Mouse (Mus musculus): ENCODE data around the gene Sstr2.

Gene Sstr2

GRCm38 (mm10) chr11:113619420-113620080 is 408 bp downstream of the Sstr2 start:
- no peak for DNase-seq (ENCODE audit: low read depth, low spot score)

GRCm38 (mm10) chr11:113621001-113621400 is 1.9 kb downstream of the Sstr2 start:
- DNase-seq (ENCODE audit: low read depth, low spot score), result peak; percentile 53

GRCm38 (mm10) chr11:113622028-113622427 is 2.9 kb downstream of the Sstr2 start:
- no peak for DNase-seq (ENCODE audit: low read depth, low spot score)

- DNase-seq (ENCODE audit: low read depth, low spot score), result no peak
Observed at GRCm38 (mm10) chr11:113625437-113625836, 6.3 kb downstream of the Sstr2 start.

GRCm38 (mm10) chr11:113627785-113628184 is 8.6 kb downstream of the Sstr2 start:
- no peak for DNase-seq (ENCODE audit: low read depth, low spot score)

GRCm38 (mm10) chr11:113630642-113631041 is 11.5 kb downstream of the Sstr2 start:
- peak; percentile 57 for DNase-seq (ENCODE audit: low read depth, low spot score)

- DNase-seq (ENCODE audit: low read depth, low spot score), result no peak
Observed at GRCm38 (mm10) chr11:113631302-113631701, 12.2 kb downstream of the Sstr2 start.

GRCm38 (mm10) chr11:113631862-113632261 is 12.7 kb downstream of the Sstr2 start:
- DNase-seq (ENCODE audit: low read depth, low spot score), result no peak

- DNase-seq (ENCODE audit: low read depth, low spot score), result no peak
Observed at GRCm38 (mm10) chr11:113632303-113632702, 13.2 kb downstream of the Sstr2 start.

- DNase-seq (ENCODE audit: low read depth, low spot score), result no peak
Observed at GRCm38 (mm10) chr11:113633398-113633797, 14.3 kb downstream of the Sstr2 start.

- no peak for DNase-seq (ENCODE audit: low read depth, low spot score)
Observed at GRCm38 (mm10) chr11:113634699-113635121, 15.6 kb downstream of the Sstr2 start.

- no peak for DNase-seq (ENCODE audit: low read depth, low spot score)
Observed at GRCm38 (mm10) chr11:113638680-113639079, 19.5 kb downstream of the Sstr2 start.

GRCm38 (mm10) chr11:113645181-113645580 is 26.0 kb downstream of the Sstr2 start:
- no peak for DNase-seq (ENCODE audit: low read depth, low spot score)

GRCm38 (mm10) chr11:113648152-113648551 is 29.0 kb downstream of the Sstr2 start:
- peak; percentile 88 for DNase-seq (ENCODE audit: low read depth, low spot score)

- no peak for DNase-seq (ENCODE audit: low read depth, low spot score)
Observed at GRCm38 (mm10) chr11:113648690-113649352, 29.7 kb downstream of the Sstr2 start, which contains the start of gene Cog1. Cog1 (plus strand) TSS chr11:113649169.

- DNase-seq (ENCODE audit: low read depth, low spot score), result peak; percentile 61
Observed at GRCm38 (mm10) chr11:113649353-113650210, 30.4 kb downstream of the Sstr2 start, which contains the start of gene Slc39a11. Slc39a11 (minus strand) TSS chr11:113650079.

GRCm38 (mm10) chr11:113651206-113651906 is 32.2 kb downstream of the Sstr2 start:
- no peak for DNase-seq (ENCODE audit: low read depth, low spot score)

- DNase-seq (ENCODE audit: low read depth, low spot score), result peak; percentile 76
Observed at GRCm38 (mm10) chr11:113651907-113652273, 32.7 kb downstream of the Sstr2 start.

- no peak for DNase-seq (ENCODE audit: low read depth, low spot score)
Observed at GRCm38 (mm10) chr11:113652516-113652915, 33.4 kb downstream of the Sstr2 start.

- no peak for DNase-seq (ENCODE audit: low read depth, low spot score)
Observed at GRCm38 (mm10) chr11:113654105-113654504, 35.0 kb downstream of the Sstr2 start.

GRCm38 (mm10) chr11:113654561-113655270 is 35.6 kb downstream of the Sstr2 start:
- DNase-seq (ENCODE audit: low read depth, low spot score), result no peak

All from ES-CJ7 (cell line).